Mouse (Mus musculus) intestine, embryonic 16.5 days (tissue): ENCODE measurements around the gene Nop2. TPM values are rescaled to one million over a fixed set of nuclear protein-coding genes. Genes with fewer than 3 reads are reported as not detected.

Experiments
- ATAC-seq: fragments of 200-750 bp; cut with Nextera tagmentation; 2 replicates; pipeline ENCODE4 v1.8.0; 2017; ENCODE audit warnings: moderate TSS enrichment, moderate library complexity
- H3K27ac ChIP-seq: fragments of 300-500 bp; sonication (generic); 2 replicates; pipeline ENCODE4 v1.5.1; 2014; ENCODE audit warnings: mild to moderate bottlenecking, low read length
- H3K27me3 ChIP-seq: fragments of 300-500 bp; sonication (generic); replicated peaks from 2 replicates; pipeline ENCODE4 v1.6.1; 2014; ENCODE audit warnings: low read length, control low read depth, mixed read lengths; ENCODE audit not compliant: control insufficient read depth, insufficient read depth
- H3K36me3 ChIP-seq: fragments of 300-500 bp; sonication (generic); 2 replicates; pipeline ENCODE4 v1.6.1; 2014; ENCODE audit warnings: low read length, control low read depth; ENCODE audit not compliant: control insufficient read depth, insufficient read depth
- H3K4me1 ChIP-seq: fragments of 300-500 bp; sonication (generic); 2 replicates; pipeline ENCODE4 v1.6.1; 2014; ENCODE audit warnings: low read length, control low read depth, mixed read lengths; ENCODE audit not compliant: control insufficient read depth, insufficient read depth
- H3K4me2 ChIP-seq: fragments of 300-500 bp; sonication (generic); 2 replicates; pipeline ENCODE4 v1.6.1; 2014; ENCODE audit warnings: low read depth, low read length, control low read depth
- H3K4me3 ChIP-seq: fragments of 300-500 bp; sonication (generic); 2 replicates; pipeline ENCODE4 v1.5.1; 2014; ENCODE audit warnings: mild to moderate bottlenecking, low read length
- H3K9ac ChIP-seq: fragments of 300-500 bp; sonication (generic); 2 replicates; pipeline ENCODE4 v1.6.1; 2014; ENCODE audit warnings: low read depth, low read length
- H3K9me3 ChIP-seq: fragments of 300-500 bp; sonication (generic); 2 replicates; pipeline ENCODE4 v1.6.1; 2016; ENCODE audit warnings: low read length, control low read depth; ENCODE audit not compliant: control insufficient read depth
- WGBS: fragments of 180-500 bp; shearing (Covaris S2); extraction: QIAGEN DNeasy Blood & Tissue Kit; methylation state at CpG from one replicate; pipeline ENCODE4 v1.1.7; 2014; 5-methylcytosine and 5-hydroxymethylcytosine counted together
- polyA plus RNA-seq: library from polyadenylated mRNA; unstranded; fragments of >200 nt; fragmentation: Nextera tagmentation; extraction: Ambion mirVana; gene quantifications from 2 replicates; pipeline ENCODE4 v1.2.1, GENCODE M21; 2015

The Nop2 gene
- polyA plus RNA-seq, 1 experiment from 2014 or later = 66.8 TPM

GRCm38 (mm10) chr6:125173256-125173655 is 41.5 kb downstream of the Nop2 start:
- Histone ChIP-seq H3K4me1 (no peaks in the 10 kb centered on the region), H3K4me2 (no peak overlapping the region), H3K36me3 (peaks cover 46% of the 10 kb centered on the region), H3K9me3 (no peaks in the 10 kb centered on the region), H3K27ac (no peak overlapping the region), H3K9ac (no peak overlapping the region), H3K4me3 (no peak overlapping the region), H3K27me3 (no peaks in the 10 kb centered on the region)
- no peak for ATAC-seq
- WGBS = 95% methylated on average over 7 of the region's 7 CpGs

- Histone ChIP-seq H3K4me3 (no peak overlapping the region), H3K9ac (no peak overlapping the region), H3K36me3 (peaks cover 46% of the 10 kb centered on the region), H3K27ac (no peak overlapping the region), H3K27me3 (no peaks in the 10 kb centered on the region), H3K4me2 (no peak overlapping the region), H3K9me3 (no peaks in the 10 kb centered on the region), H3K4me1 (no peaks in the 10 kb centered on the region)
- no peak for ATAC-seq
- 96% methylated on average over 5 of the region's 5 CpGs for WGBS
Observed at GRCm38 (mm10) chr6:125175469-125175868, 43.8 kb downstream of the Nop2 start.

GRCm38 (mm10) chr6:125179601-125180000 is 47.9 kb downstream of the Nop2 start:
- no peaks in the 10 kb centered on the region for H3K9me3 ChIP-seq
- WGBS = 89% methylated on average over 7 of the region's 7 CpGs
- no peak for ATAC-seq
- H3K9ac ChIP-seq = no peak overlapping the region
- no peaks in the 10 kb centered on the region for H3K27me3 ChIP-seq
- H3K4me2 ChIP-seq = no peak overlapping the region
- H3K36me3 ChIP-seq = peaks cover 34% of the 10 kb centered on the region
- no peak overlapping the region for H3K27ac ChIP-seq
- H3K4me1 ChIP-seq = no peaks in the 10 kb centered on the region
- no peak overlapping the region for H3K4me3 ChIP-seq

GRCm38 (mm10) chr6:125182133-125182532 is 50.4 kb downstream of the Nop2 start:
- no peak for ATAC-seq

GRCm38 (mm10) chr6:125186203-125186602 is 54.5 kb downstream of the Nop2 start:
- WGBS = 93% methylated on average over 10 of the region's 10 CpGs
- H3K9ac ChIP-seq = no peak overlapping the region
- H3K9me3 ChIP-seq = no peaks in the 10 kb centered on the region
- H3K4me1 ChIP-seq = peaks cover 2% of the 10 kb centered on the region; the same call in 1 of the 2 replicates
- peaks cover 18% of the 10 kb centered on the region for H3K36me3 ChIP-seq
- no peak for ATAC-seq
- H3K4me2 ChIP-seq = no peak overlapping the region
- H3K27me3 ChIP-seq = no peaks in the 10 kb centered on the region
- H3K4me3 ChIP-seq = no peak overlapping the region
- no peak overlapping the region for H3K27ac ChIP-seq

More at GRCm38 (mm10) chr6:125182133-125182532, 50.4 kb downstream of the Nop2 start:
- 83% methylated on average over 5 of the region's 5 CpGs for WGBS
- H3K9ac ChIP-seq = no peak overlapping the region
- H3K27me3 ChIP-seq = no peaks in the 10 kb centered on the region
- H3K36me3 ChIP-seq = peaks cover 36% of the 10 kb centered on the region
- no peak overlapping the region for H3K27ac ChIP-seq
- H3K9me3 ChIP-seq = no peaks in the 10 kb centered on the region
- no peak overlapping the region for H3K4me2 ChIP-seq
- H3K4me3 ChIP-seq = no peak overlapping the region
- no peaks in the 10 kb centered on the region for H3K4me1 ChIP-seq

GRCm38 (mm10) chr6:125190816-125191215 is 59.1 kb downstream of the Nop2 start:
- Histone ChIP-seq H3K27ac (peak overlapping the region; percentile 86), H3K9me3 (no peaks in the 10 kb centered on the region), H3K9ac (peak overlapping the region; percentile 78), H3K36me3 (no peaks in the 10 kb centered on the region), H3K4me1 (peaks cover 6% of the 10 kb centered on the region; the same call in 1 of the 2 replicates), H3K4me3 (peak overlapping the region; percentile 70), H3K4me2 (peak overlapping the region; percentile 61), H3K27me3 (no peaks in the 10 kb centered on the region)
- no peak for ATAC-seq

- peak; percentile 96 for ATAC-seq
- WGBS = under 1% methylated on average over 53 of the region's 54 CpGs
- Histone ChIP-seq H3K36me3 (no peaks in the 10 kb centered on the region), H3K4me2 (peak within 1 kb of the TSS; percentile 81), H3K4me1 (peaks cover 6% of the 10 kb centered on the region; the same call in 1 of the 2 replicates), H3K27me3 (no peaks in the 10 kb centered on the region), H3K9ac (peak within 1 kb of the TSS; percentile 90), H3K4me3 (peak within 1 kb of the TSS; percentile 70), H3K9me3 (no peaks in the 10 kb centered on the region), H3K27ac (peak within 1 kb of the TSS; percentile 99)
Observed at GRCm38 (mm10) chr6:125191332-125192015, 59.8 kb downstream of the Nop2 start, which contains the start of the genes Ncapd2 and Mrpl51. Gene Ncapd2, minus strand, starts transcription at chr6:125191701. Gene Mrpl51, plus strand, starts transcription at chr6:125191801.

- H3K36me3 ChIP-seq = no peaks in the 10 kb centered on the region
- peak; percentile 96 for ATAC-seq
- peak overlapping the region; percentile 90 for H3K9ac ChIP-seq
- H3K4me2 ChIP-seq = peak overlapping the region; percentile 81
- H3K4me1 ChIP-seq = peaks cover 6% of the 10 kb centered on the region; the same call in 1 of the 2 replicates
- H3K9me3 ChIP-seq = no peaks in the 10 kb centered on the region
- under 1% methylated on average over 34 of the region's 34 CpGs for WGBS
- peak overlapping the region; percentile 70 for H3K4me3 ChIP-seq
- no peaks in the 10 kb centered on the region for H3K27me3 ChIP-seq
- H3K27ac ChIP-seq = peak overlapping the region; percentile 99
Observed at GRCm38 (mm10) chr6:125192016-125192714, 60.5 kb downstream of the Nop2 start.

GRCm38 (mm10) chr6:125192841-125193240 is 61.1 kb downstream of the Nop2 start:
- peak overlapping the region; percentile 90 for H3K9ac ChIP-seq
- peaks cover 6% of the 10 kb centered on the region; the same call in 1 of the 2 replicates for H3K4me1 ChIP-seq
- peak overlapping the region; percentile 99 for H3K27ac ChIP-seq
- H3K4me3 ChIP-seq = peak overlapping the region; percentile 70
- H3K36me3 ChIP-seq = no peaks in the 10 kb centered on the region
- H3K27me3 ChIP-seq = no peaks in the 10 kb centered on the region
- 38% methylated on average over 5 of the region's 5 CpGs for WGBS
- peak overlapping the region; percentile 81 for H3K4me2 ChIP-seq
- H3K9me3 ChIP-seq = no peaks in the 10 kb centered on the region
- no peak for ATAC-seq
